Mouse (Mus musculus): ENCODE measurements around the gene Spem1.

Spem1 gene

DNA sequence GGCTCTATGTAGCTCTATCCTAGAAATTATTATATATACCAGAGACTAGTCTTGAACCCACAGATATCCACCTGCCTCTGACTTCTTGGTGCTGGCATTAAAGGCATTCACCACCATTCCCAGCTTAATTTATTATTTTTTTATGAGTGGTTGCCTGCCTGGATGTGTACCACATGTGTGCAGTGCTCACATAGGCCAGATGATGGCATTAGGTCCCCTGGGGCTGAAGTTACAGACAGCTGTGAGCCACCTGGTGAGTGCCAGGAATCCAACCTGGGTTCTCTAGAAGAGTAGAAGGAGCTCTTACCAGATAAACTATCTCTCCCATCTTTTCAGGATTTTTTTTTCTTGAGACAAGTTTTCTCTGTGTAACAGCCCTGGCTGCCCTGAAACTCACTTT lies 11.7 kb downstream of the Spem1 start:
- TF ChIP-seq GATA4 (IDR thresholded peaks at IDR 0.05; ENCODE audit: insufficient replicate concordance, low read length), result no peak

DNA sequence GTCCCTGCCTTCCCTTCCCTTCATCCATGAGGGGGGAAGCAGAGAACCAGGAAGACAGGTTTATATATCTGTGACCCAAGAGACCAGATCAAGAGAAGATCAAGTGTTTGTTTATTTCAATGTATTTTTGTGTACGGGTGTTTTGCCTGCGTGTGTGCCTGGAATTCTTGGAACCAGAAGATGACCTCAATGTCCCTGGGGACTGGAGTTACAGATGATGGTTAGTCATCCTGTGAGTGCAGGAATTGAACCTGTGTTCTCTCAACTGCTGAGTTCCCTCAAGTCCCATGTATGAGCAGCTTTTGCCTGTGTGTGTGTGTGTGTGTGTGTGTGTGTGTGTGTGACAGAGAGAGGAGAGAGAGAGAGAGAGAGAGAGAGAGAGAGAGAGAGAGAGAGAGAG lies 14.3 kb downstream of the Spem1 start:
- no peak for TF ChIP-seq GATA4 (IDR thresholded peaks at IDR 0.05; ENCODE audit: insufficient replicate concordance, low read length)

DNA sequence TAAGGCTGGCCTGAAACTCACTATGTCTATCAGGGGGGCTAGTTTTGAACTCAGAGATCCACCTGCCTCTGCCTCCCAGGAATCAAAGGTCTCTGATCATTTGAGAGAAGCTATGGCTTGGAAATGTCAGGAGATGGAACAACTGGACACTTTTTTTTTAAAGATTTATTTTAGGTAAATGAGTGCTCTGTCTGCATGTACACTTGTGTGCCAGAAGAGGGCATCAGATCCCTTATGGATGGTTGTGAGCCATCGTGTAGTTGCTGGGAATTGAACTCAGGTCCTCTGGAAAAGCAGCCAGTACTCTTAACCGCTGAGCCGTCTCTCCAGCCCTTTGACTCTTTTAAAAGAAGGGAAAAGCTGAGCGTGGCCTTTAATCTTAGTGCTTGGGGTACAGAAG lies 15.6 kb downstream of the Spem1 start:
- TF ChIP-seq GATA4 (IDR thresholded peaks at IDR 0.05; ENCODE audit: insufficient replicate concordance, low read length), result no peak

DNA sequence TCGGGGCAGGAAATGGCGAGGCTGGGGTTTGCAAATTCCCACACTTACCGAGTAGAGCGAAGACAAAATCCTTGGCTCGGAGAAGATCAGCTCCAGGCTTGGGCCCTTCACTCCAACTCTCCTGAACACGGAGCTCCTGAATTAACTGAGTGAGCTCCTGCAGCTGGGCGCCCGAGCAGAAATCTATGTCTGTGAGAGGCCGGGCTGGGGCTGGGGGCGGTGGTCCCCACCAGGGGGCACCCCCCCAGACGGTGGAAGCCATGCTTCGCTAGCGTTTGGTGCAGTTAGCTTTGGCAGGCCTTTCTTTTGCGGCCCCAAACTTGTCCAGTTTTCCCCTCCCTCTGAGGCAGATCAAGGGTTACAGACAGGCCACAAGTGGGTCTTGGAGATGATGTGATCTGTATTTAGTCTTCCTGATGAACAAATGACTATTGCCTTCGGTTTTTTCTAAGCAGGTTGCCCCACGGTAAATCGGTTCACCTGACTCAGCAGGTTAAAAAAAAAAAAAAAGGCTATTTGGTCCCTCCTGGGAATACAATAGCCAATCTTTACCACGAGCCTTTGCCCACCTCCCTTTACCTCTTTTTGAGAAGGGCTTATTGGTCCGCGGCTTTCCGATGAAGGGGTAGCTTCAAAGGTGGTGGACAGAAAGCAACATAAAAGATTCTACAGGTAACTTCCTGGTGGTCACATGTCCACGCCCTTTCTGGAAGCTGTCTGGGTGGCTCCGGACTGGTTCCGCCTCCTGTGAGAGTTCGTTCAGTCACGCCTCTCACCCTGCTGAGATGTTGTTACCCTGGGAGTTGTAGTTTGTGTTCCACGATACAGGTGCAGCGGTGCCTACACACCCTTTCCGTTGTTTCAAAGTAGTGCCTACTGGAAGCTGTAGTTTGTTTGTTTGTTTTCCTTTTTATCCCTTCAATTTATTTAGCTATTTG lies 16.7 kb downstream of the Spem1 start, which contains the start of gene Tmem102:
Gene Tmem102, minus strand, starts transcription at position 653 of the 938 bp plus-strand sequence.
- TF ChIP-seq GATA4 (IDR thresholded peaks at IDR 0.05; ENCODE audit: insufficient replicate concordance, low read length), result no peak

- TF ChIP-seq GATA4 (IDR thresholded peaks at IDR 0.05; ENCODE audit: insufficient replicate concordance, low read length), result no peak
These were observed 17.4 kb downstream of the Spem1 start for GRCm38 (mm10) chr11:69804652-69804940.

DNA sequence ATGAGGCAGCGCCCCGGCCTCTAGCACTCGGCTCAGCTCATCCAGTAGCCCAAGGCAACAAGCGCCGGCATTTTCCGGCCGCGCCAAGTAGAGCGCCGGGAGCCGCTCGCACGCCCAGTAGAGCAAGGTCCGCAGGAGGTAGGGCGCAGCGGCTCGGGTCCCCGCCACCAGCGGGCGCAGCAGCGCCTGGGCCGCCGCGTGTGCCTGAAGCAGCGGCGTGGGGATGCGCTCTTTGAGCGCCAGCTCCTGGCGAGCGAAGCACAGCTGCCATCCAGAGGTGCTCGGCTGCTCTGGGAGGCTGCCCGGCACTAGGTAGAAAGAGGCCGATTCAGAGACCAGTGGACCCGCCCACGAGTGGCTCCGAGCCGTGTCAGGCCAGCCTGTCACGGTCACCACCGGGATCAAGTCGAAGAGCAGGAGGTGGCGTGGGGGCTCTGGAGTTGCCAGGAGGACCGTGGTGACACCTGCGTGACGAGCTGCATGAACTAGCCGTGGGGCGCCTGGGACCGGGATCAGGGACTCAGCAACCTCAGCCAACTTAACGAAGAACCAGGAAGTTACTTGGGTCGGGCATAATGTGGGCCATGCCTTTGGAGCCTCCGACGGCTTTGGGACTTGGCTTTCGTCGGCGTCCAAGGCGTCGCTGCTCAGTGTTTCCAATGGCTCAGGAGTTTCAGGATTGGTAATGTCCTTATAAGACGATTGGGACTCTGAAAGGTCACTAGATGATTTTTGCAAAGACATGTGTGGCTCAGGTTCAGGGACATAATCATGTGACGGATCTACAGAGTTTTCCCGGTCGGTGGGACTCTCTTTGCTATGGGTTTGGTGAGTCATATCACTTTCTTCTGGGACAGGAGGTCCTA lies 18.0 kb downstream of the Spem1 start:
- peak; percentile 12; the same call in 1 of the 2 replicates for TF ChIP-seq GATA4 (IDR thresholded peaks at IDR 0.05; ENCODE audit: insufficient replicate concordance, low read length)

DNA sequence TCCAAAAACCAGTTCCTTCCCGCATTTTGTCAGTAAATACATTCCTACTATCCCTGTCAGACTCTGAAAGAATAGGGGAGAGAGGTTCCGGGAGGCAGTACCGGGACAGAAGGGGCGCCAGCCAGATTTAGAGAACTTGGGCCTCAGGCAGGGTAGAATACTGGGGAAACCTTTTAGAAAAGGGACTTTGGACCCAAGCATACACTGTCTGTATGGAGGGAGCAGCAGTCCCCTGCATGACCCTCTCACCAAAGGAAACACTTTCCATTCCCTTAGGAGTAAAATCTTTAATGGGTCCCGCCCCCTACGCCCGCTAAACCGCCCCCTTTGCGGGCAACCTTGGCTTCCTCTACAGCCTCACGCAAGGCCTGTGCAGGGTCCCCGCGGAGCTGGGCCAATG lies 18.7 kb downstream of the Spem1 start:
- TF ChIP-seq GATA4 (IDR thresholded peaks at IDR 0.05; ENCODE audit: insufficient replicate concordance, low read length), result no peak

- no peak for TF ChIP-seq GATA4 (IDR thresholded peaks at IDR 0.05; ENCODE audit: insufficient replicate concordance, low read length)
These were observed 19.3 kb downstream of the Spem1 start for GRCm38 (mm10) chr11:69802648-69803105.

DNA sequence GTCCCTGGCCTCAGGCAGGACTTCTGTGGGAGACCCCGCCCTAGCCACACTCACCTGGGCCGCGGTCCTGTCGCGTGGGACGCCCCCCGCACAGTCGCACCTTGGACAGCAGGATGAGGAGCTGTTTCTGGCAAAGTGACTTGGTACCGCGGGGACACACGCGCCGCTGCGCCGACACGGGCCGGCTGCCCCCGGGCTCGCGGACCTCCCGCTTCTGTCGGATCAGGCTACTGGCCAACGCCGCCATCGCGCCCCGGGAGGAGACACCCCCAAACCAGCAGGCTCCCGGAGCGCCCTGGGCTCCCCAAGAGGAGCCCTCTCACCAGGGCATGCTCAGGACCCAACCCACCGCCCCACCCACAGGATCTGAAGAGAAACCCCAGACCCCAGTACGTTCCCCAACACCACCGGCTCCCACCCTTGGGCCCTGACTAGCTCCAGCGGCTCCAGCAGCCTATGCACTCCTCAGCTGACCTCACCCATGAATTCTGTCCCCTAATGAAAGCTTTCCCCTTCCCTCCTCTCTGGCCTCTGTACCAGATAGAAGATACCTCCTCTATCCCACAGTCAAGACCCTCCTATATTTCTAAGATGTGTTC lies 20.5 kb downstream of the Spem1 start, which contains the start of gene Fgf11:
Gene Fgf11, minus strand, starts transcription at position 479 of the 599 bp plus-strand sequence.
- no peak for TF ChIP-seq GATA4 (IDR thresholded peaks at IDR 0.05; ENCODE audit: insufficient replicate concordance, low read length)

GRCm38 (mm10) chr11:69800392-69801197 lies 21.4 kb downstream of the Spem1 start:
- TF ChIP-seq GATA4 (IDR thresholded peaks at IDR 0.05; ENCODE audit: insufficient replicate concordance, low read length), result no peak

DNA sequence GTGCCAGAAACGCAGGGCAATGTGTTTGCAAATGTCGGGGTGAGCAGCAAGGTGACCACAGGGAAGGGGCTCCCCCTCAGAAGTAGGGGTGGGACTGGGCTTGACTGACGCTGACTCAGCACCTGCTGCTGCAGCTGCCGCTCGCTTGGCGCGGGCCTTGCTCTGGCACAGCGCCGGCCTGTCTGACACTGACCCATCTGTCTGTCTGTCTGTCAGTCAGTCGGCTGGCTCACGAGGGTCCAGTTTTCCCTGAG lies 21.9 kb downstream of the Spem1 start:
- no peak for TF ChIP-seq GATA4 (IDR thresholded peaks at IDR 0.05; ENCODE audit: insufficient replicate concordance, low read length)

GRCm38 (mm10) chr11:69799394-69800137 lies 22.4 kb downstream of the Spem1 start:
- no peak for TF ChIP-seq GATA4 (IDR thresholded peaks at IDR 0.05; ENCODE audit: insufficient replicate concordance, low read length)

DNA sequence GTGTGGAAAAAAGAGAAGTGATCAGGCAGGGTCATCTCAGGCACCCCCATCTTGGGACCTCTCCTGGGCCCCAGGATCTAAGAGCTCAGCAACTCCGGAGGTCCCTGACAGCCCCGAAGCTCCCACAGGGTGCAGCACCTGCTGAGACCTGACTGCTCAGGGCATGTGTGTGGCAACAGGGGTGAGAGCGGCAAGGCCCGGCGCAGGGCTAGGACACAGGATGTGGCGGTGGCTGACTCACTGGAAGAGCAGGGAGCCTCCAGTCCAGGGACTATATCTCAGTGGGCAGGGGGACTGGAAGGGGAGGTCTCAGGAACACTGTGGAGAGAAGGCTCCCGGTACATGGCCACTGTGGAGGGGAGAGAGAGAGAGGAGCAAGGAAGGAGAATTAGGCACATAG lies 24.1 kb downstream of the Spem1 start:
- TF ChIP-seq GATA4 (IDR thresholded peaks at IDR 0.05; ENCODE audit: insufficient replicate concordance, low read length), result no peak

DNA sequence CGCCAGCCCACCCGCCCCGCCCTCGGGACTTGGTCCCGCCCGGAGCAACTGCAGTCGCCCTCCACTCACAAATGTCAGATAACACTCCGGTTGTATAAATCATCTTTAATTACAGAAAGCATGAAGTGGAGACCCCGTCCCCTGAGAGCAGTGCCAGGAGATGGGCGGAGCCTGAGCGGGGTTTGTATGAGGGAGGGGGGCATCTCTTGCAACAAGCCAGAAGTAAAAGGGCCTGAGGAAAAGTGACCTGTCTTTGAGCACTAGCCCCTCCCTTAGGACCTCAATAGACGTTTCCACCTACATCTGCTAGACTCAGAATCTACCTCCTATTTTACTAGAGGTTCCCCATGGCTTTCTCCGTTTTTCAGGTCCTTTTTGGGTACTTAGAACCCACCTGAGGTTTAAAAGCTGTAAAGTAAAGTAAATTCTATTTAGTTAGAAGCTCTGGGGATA lies 26.0 kb downstream of the Spem1 start:
- TF ChIP-seq GATA4 (IDR thresholded peaks at IDR 0.05; ENCODE audit: insufficient replicate concordance, low read length), result no peak

Measured in liver, adult (tissue).